Mouse (Mus musculus) kidney, adult 2 months (tissue): Measurements from ENCODE around the gene Ppp1r14b.

ENCODE experiments used
- CTCF ChIP-seq: fragments of 200-500 bp; conservative IDR thresholded peaks from 2 replicates; pipeline ENCODE4 v1.5.1; 2011; ENCODE audit warnings: low read depth, mild to moderate bottlenecking, control low read depth, low read length, moderate library complexity, mixed read lengths; ENCODE audit not compliant: insufficient read depth, insufficient read length
- POLR2A ChIP-seq: fragments of 200-500 bp; IDR thresholded peaks from one replicate; pipeline ENCODE4 v1.6.1; 2011; ENCODE audit warnings: low read depth, low read length, control low read depth

GRCm38 (mm10) chr19:6951994-6952711, 22.6 kb upstream of the Ppp1r14b start:
- TF ChIP-seq POLR2A = no peak
- no peak for TF ChIP-seq CTCF
